Comparison of ENCODE assay signal across 14 mouse cellular contexts in genomic region chr15:72360049-72360448, GRCm38 (mm10).
DNase-seq lines count a peak whose midpoint lies in the region; ATAC-seq lines count a peak whose summit lies in the region.
"Had no signal": no experiment of that assay in that cellular context is flagged by ENCODE, and none has a peak within 500 bp of the region (broad histone marks: within the 10 kb centered on the region; RNA-seq: fewer than 3 reads in every experiment).

No protein-coding gene starts in this region.

- H3K4me2 ChIP-seq in hindbrain, embryonic 15.5 days = no peak overlapping the region
- H3K4me2 ChIP-seq in hindbrain, embryonic 13.5 days = no peak overlapping the region
- H3K4me2 ChIP-seq: liver, embryonic 11.5 days; midbrain, embryonic 12.5 days had no signal

- H3K4me3 ChIP-seq in hindbrain, embryonic 15.5 days = no peak overlapping the region
- H3K4me3 ChIP-seq in hindbrain, embryonic 13.5 days = no peak overlapping the region
- H3K4me3 ChIP-seq: midbrain, embryonic 12.5 days had no signal

- DNase-seq in right cerebral cortex, adult 18-20 months = peak; percentile 42
- no peak for DNase-seq in right cerebral cortex, postnatal 25 days
- DNase-seq in frontal cortex, adult 2 months (ENCODE audit: extremely low spot score in 1 of 2, low spot score in 1 of 2) = peak; percentile 39 to 52
- peak; percentile 25 to 47 for DNase-seq in right cerebral cortex, postnatal 36 days (ENCODE audit: low spot score in 2 of 2)
- no peak for DNase-seq in testis, postnatal 10 days (ENCODE audit: low spot score)
- no peak for DNase-seq in lung, postnatal 10 days

- H3K9me3 ChIP-seq in hindbrain, embryonic 15.5 days = no peaks in the 10 kb centered on the region
- H3K9me3 ChIP-seq in hindbrain, embryonic 13.5 days = no peaks in the 10 kb centered on the region
- H3K9me3 ChIP-seq: midbrain, embryonic 12.5 days had no signal

- H3K9ac ChIP-seq in hindbrain, embryonic 15.5 days = no peak overlapping the region
- H3K9ac ChIP-seq in hindbrain, embryonic 13.5 days = no peak overlapping the region
- H3K9ac ChIP-seq: midbrain, embryonic 12.5 days had no signal

- H3K27me3 ChIP-seq in hindbrain, embryonic 15.5 days = no peaks in the 10 kb centered on the region
- H3K27me3 ChIP-seq in hindbrain, embryonic 13.5 days = no peaks in the 10 kb centered on the region
- H3K27me3 ChIP-seq: midbrain, embryonic 12.5 days had no signal

- ATAC-seq in hindbrain, embryonic 15.5 days (ENCODE audit: low FRiP score, low read depth) = peak; percentile 42; the same call in 1 of the 2 replicates
- no peak for ATAC-seq in hindbrain, embryonic 13.5 days (ENCODE audit: low FRiP score)
- ATAC-seq: inflammation-experienced regulatory T-cells, adult 6 months; lung, postnatal 0 days; Patski had no signal

- WGBS in hindbrain, embryonic 15.5 days = 97% methylated on average over 3 of the region's 3 CpGs
- 100% methylated on average over 3 of the region's 3 CpGs for WGBS in hindbrain, embryonic 13.5 days

- 0 out of 2 replicates have a peak, but pooled peaks cover 3% of the 10 kb centered on the region for H3K4me1 ChIP-seq in hindbrain, embryonic 15.5 days (replicated peaks)
- no peaks in the 10 kb centered on the region for H3K4me1 ChIP-seq in hindbrain, embryonic 13.5 days (replicated peaks)
- H3K4me1 ChIP-seq: midbrain, embryonic 12.5 days had no signal

- peak overlapping the region; percentile 40; the same call in 1 of the 2 replicates for H3K27ac ChIP-seq in hindbrain, embryonic 15.5 days (replicated peaks)
- no peak overlapping the region for H3K27ac ChIP-seq in hindbrain, embryonic 13.5 days
- H3K27ac ChIP-seq: kidney, postnatal 0 days; midbrain, embryonic 12.5 days had no signal

- no peaks in the 10 kb centered on the region for H3K36me3 ChIP-seq in hindbrain, embryonic 15.5 days
- H3K36me3 ChIP-seq in hindbrain, embryonic 13.5 days = no peaks in the 10 kb centered on the region
- H3K36me3 ChIP-seq: midbrain, embryonic 12.5 days had no signal

Comparison
In these comparisons a context has a peak if more than half of its experiments do, and no peak if none do; other contexts are left out.
1. DNase-seq: peak in right cerebral cortex, adult 18-20 months (single experiment), frontal cortex, adult 2 months (2 of 2) and right cerebral cortex, postnatal 36 days (2 of 2); none in right cerebral cortex, postnatal 25 days (single experiment), testis, postnatal 10 days (single experiment) and lung, postnatal 10 days (single experiment).